Mouse (Mus musculus) left cerebral cortex, postnatal 4 days (tissue): ENCODE results near the gene Pik3cb. TPM values are rescaled to one million over a fixed set of nuclear protein-coding genes. Genes with fewer than 3 reads are reported as not detected.
A peak's percentile ranks its signal among the peaks of the same experiment; 100 is the strongest.

Source experiments
- DNase-seq: peaks from one replicate; pipeline ENCODE4 v3.0.0-alpha.2; 2022
- intact Hi-C: fragments of 180-260 bp; cut with DNase I; formaldehyde crosslinking; loops from one replicate; pipeline ENCODE4 v1.15.1; 2025
- total RNA-seq, 2 experiments: library from RNA; stranded (reverse); gene quantifications; 2 replicates each; pipeline ENCODE4 v1.2.3; 2021

Pik3cb gene
- total RNA-seq, 2 experiments from 2014 or later = 16.8 to 18.5 TPM

DNA sequence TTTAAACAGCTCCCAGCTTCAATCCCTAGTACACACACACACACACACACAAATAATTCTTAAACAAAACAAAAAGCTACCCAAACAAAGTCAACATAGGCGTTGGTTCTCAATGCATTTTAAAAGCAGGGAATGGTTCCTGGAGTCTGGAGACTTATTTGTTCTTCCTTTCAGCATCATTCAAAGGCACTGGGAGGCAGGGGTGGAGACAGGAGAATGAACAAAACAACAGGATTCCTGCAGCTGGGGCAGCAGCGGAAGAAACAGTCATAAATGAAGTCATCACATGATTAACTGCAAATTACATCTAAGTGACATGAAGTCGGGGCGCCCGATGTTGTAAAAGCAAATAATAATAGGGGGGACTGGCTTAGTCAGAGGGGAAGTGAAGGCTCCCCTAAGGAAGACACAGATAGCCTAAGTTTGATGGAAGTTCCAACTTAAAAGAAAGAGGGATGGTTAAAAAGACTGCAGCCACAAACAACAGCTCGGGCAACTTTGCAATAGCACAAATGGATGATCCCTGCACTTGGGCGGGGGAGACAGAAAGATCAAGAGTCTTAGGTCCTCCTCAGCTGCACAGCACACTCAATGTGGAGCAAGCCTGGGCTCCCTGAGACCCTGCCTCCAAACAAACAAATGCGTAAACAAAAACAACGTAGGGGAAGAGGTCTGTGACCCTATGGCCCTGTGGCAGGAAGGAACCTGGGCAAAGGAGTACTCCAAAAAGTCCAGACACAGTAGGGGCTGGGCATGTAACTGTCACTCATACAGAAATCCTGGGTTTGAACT, 12.5 kb upstream of the Pik3cb start:
- no peak for DNase-seq
- intact Hi-C loops = no loop called here

DNA sequence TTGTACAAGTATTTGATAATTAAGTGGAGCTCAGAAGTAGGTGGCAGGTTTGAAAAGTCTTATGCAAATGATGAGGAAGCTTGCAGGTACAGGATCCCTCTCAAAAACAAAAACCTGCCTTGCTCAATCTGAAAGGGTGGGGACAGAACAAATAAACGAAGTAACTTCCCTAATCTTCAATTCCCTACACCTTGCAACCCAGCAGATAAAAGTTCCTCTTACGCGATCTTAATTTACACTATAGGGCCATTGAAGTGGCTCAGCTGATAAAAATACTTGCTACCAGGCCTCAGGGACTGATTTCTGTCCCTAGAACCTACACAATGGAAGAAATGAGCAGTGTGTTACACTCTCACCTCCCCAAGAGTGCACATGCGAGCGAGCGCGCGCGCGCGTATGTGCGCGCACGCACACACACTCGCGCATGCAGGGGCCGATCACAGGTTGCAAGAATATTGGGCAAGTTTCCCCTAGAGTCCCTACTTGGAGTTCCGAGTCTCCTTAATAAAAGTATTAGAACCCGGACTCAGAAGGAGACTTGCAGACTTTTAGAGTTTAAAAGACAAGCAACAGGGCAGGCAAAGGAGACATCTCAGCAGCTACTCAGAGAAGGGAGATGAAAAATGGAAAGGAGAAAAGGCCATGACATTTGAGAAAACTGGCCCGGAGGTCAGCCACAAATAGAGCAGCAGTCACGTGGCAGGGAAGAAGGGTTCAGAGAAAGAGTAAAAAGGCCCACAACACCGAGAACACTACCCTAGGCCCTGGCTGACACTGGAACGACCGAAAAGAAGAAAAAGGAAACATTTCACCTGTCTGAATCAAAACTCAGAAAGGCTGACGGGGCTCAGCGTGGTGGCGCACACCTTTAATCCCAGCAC, 6.7 kb upstream of the Pik3cb start:
- DNase-seq = no peak
- intact Hi-C loops = no loop called here

DNA sequence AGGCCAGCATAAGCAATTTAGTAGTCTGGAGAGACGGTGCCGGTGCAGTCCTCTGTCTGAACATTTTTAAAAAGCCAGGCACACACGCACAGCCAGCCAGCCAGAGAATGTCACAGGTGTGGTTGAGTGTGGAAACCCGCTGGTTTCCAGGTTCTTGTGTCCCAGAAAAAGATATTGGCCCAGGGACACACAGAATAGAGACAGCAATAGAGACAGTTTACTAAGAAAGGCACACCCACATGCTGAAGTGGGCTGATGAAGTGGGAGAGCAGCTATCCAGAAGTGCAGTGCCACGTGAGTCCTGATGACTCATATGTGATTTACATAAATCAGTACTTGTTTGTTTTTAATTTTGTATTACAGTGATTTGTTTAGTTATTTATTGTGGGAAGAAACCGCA, 5.3 kb upstream of the Pik3cb start:
- no peak for DNase-seq

DNA sequence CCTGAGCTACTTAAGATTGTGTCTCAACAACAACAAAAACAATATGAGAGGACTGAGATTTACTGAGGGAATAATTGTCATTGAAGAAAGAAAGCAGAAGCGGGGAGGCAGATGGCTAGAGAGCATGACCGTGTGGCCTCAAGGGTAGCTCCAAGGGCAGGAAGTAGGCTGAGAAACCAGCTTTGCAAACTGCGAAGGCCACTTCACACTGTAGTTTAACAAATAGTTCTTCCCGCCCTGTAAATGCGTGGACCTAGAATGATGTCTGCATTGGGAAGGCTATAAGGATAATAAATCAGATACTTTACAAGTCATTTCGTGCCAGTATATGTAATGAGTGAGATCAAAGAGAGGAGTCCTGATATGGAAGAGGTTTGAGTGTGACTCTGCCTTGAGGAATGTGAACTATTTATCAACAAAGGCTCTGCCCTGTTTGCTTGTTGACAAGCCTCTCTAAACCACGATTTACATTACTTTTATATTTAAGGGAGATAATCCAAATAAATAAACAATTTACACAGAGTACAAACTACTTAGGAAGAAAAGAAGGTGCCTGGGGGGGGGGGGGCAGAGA, 4.1 kb upstream of the Pik3cb start:
- intact Hi-C loops = loop anchor here (5.0 kb wide), 1 partner anchor 98 kb away; the partner anchor contains the start of gene Cep70
- no peak for DNase-seq

More for the DNA sequence above, 5.3 kb upstream of the Pik3cb start:
- intact Hi-C loops = no loop called here

DNA sequence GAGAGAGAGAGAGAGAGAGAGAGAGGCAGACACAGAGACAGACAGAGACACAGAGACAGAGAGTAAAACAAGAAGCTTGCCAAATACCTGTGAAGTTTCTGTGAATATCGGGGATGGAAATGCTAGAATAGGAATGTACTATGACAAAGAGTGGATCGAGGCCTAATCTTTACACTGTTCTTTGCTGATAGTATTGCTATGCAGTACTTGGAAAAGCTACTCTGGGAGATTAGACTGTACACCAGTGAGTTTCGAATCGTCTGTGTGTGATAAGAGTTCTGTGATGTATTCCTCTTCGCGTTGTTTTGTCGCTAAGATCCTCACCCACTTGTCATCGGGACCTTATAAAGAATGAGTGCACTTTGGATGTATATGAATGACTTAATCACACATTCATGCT, 1.2 kb upstream of the Pik3cb start:
- DNase-seq = no peak
- intact Hi-C loops = loop anchor here (5.0 kb wide), 1 partner anchor 101 kb away; the partner anchor contains the start of gene Cep70

DNA sequence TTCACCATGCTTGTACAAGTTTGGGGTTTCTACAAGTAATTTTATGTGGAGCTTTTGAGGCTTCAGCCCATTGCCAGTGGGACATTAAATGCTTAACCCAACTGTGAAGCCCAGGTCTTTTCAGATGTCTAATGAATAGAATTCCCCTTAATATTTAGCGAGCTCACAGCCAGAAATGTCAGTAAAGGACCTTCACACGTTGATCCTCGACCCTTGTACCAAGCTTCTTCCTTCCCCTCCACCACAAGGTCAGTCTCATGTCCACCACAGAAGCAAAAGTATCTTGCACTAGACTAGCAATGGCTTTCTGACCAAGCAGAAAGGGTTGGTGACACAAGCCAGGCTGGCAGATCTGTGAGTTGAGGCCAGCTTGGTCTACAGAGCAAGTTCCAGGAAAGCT, 750 bp upstream of the Pik3cb start:
- intact Hi-C loops = loop anchor here (5.0 kb wide), 1 partner anchor 101 kb away; the partner anchor contains the start of gene Cep70

DNA sequence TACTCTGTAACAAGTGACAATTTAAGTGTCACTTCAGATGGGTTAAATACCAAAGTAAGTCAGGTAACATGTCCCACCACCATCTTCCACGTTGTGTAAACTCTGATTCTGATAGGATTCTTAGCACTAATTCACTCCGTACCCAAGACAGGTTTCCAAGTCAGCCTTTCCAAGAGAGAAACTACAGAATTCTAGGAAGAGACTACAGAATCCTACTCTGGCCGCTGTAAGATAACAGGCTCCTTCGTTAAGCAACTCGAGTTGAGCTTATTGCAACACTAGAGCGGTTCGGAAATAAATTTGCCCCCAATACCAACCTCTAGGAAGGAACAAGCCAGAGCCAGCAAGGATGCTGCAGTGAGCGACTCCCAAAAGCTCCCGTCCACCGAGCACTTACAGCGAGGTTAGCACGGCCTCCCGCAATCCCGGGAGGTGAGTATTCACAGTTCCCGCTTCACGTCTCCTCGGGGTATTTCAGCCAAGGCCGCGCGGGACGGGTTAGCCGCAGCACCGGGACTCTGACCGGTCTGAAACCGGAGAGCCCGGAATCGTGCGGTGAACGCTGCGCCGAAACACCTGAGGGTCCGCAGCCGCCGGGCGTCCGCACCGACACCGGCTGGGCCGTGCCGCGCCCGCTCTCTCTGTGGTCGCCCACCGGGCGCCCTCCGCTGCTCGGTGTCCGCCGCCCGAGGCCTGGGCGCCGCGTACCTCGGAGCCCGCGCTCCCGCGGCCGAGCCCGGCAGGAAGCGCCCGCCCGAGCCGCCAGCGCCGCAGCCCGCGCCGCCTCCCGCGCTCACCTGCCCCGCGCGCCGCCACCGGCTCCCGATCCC, 1.0 kb downstream of the Pik3cb start:
- intact Hi-C loops = loop anchor here (5.0 kb wide), 1 partner anchor 103 kb away; the partner anchor contains the start of gene Cep70
- peak; percentile 24 for DNase-seq

More for the DNA sequence above, 750 bp upstream of the Pik3cb start:
- no peak for DNase-seq

DNA sequence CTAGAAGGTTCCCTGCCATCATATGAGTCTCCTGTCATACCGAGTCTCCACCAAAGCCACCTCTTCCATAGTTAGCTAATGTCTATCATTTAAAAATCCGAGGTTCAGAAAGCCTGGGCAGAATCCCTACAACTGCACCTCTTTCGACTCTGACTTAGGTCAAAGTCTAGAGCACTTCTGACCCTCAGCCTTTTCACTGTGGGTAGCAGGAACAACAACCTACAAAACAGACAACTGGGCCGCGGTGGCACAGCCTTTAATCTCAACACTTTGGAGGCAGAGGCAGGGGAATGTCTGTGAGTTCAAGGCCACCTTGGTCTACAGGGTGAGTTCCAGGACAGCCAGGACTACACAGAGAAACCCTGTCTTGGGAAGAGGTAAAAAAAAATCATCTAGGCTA, 3.1 kb downstream of the Pik3cb start:
- intact Hi-C loops = no loop called here
- no peak for DNase-seq

DNA sequence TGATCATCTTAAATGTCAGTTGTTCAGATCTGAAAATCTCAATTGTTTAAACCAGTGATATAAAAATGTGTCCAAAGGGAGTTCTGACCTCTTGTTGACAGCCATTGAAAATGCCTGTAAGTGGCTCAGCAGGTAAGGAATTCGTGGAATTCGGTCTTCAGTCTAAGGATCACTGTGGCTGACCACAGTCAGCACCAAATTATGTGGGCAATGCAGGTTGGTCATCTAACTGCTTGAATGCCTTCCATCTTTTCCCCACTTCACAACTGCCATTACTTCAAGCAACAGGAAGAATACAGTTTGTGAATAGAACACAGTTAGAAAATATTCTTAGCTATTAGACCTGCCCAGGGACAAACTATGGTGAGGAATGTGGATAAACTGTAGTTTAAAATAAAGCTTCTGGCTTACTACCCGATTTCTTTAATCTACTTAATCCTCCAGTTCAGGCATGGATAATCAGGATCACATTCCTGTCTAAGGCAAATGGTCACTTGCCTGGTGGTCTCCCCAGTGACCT, 8.4 kb downstream of the Pik3cb start:
- intact Hi-C loops = no loop called here
- no peak for DNase-seq

DNA sequence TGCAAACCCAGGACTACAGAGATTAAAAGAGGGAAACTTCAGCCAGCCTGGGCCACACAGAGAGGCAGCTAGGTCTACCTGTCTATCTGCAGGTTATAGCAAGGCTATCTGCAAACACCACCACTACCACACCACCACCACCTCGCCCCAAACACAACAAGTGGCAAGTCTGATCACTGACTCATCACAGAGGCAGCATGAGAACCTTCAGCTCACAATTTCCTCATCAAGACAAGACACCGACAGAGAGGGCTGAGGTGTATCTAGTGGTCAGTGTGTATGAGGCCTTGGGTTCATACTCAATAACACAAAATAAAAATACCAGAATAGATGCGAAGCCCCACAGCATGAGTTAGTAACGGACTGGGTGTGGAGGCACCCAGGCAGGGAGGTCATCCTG, 9.3 kb downstream of the Pik3cb start:
- intact Hi-C loops = no loop called here

DNA sequence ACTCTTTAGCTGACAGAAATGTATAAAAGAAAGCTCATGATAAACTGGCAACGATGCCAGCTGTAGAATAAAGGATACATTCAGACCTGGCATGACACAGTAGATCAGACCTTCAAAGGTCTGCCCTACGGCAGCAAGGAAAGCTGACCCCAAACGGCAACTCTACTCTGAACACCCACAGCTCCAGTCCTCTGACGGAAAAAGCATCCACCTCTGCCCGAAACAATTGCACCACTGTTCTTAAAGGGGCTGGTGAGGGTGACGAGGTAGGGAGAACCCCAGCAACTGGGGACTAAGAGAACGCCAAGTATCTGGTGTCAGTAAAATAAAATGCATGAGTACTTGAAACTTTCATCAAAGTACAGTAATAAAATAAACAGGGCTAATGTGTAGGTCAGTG, 12.8 kb downstream of the Pik3cb start:
- intact Hi-C loops = no loop called here
- DNase-seq = no peak

More for the DNA sequence above, 9.3 kb downstream of the Pik3cb start:
- no peak for DNase-seq

DNA sequence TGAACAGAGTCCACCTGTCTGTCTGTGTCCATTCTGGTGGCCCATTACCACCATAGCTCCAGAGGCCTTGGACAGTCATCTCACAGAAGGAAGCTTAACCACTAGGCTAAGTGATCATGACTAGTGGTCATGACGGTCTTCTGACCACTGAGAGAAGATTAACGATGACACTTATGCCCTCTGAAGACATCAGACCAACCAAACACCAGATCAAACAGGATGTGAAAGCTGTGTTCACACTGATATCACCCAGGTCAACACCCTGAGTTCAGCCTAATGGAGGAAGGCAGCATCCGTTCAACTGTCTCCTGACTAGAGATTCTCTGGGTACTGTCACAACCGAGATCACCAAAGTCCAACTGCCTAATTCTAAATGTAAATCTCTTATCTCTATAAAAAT, 17.7 kb downstream of the Pik3cb start:
- intact Hi-C loops = no loop called here
- DNase-seq = no peak

DNA sequence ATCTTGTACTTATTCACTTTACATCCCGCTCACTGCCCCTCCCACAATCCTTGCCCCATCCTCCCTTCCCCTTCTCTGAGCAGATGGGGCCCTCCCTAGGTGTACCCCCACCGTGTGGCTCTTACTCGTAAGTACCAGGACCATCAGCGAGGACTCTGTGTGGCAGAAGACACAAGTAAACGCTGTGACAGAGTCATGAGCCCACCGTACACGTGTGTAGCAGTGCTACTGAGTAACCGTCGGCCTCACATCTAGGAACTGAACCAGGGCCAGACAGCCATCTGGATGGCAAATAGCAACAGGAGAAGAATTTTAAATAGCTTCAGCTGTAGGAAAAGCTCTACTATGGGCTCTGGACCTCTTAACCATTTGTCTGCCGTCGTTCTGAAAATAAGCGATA, 28.0 kb downstream of the Pik3cb start:
- intact Hi-C loops = no loop called here
- peak; percentile 52 for DNase-seq

DNA sequence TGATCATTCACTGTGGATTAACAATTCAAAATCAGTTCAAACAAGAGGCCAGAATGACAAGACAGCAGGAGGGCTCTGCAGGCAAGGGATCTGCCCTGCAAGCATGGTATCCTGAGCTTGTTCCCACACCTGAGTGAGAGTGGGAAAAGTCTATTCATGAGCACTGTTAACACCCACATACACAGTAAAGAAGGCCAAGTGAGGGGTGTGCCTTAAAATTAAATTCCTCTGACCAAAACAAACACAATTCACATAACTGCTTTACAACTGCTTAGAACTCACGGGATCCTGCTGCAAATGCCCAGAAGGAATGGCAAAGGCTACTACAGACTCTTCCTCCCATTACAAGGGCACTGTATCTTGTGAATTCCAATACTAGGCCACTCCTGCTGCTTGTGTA, 29.3 kb downstream of the Pik3cb start:
- no peak for DNase-seq
- intact Hi-C loops = no loop called here

DNA sequence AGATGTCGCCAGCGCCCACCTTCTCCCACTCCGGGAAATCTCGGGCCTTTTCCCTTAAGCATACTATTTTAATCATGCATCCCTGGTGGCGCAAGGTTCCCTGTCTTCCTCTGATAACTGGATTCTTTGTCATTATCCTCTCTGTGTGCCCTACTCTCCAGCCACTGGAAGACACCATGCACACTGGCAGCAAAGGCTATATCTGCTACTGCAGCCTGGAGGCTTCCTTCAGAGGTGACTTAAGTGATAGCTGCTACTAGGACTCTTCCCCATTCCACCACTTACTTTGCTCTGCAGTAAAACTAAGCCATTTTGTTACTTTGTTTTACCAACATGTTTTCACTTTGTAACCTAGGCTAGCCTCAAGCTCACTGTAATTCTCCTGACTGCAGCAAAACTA, 30.2 kb downstream of the Pik3cb start:
- intact Hi-C loops = no loop called here
- no peak for DNase-seq

DNA sequence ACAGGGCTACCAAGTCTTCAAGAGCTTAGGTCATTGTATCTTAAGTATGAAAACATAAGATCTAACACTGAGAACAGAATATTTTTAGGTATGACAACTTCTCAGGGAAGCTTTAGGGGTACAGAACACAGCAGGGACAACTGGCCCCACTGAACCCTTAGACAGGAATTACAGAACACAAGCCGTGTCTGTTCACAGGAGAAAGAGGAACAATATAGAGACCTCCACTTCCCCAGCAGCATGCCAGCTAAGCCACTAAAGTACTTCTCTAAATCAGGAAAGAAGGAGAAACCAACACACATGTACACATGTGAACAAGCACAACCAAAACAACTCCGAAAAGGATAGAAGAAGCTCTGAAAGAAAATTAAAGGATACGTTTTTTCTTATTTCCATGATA, 30.8 kb downstream of the Pik3cb start:
- intact Hi-C loops = no loop called here
- no peak for DNase-seq

DNA sequence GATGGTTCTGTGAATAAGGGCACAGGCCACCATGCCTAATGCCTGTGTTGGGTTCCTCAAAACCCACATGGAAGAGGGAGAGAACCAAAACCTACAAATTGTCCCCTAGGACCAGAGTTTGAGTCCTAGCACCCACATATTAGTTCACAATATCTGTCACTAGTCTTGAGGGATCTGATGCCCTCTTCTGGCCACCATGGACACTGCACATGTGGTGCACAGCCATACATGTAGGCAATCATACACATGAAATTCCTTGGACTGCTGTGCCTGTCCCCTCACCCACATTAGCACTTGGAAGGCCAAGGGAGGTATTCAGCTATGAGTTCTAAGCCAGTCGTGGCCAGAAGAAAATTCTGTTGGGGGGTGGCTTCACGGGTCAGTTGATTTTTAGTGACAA, 36.0 kb downstream of the Pik3cb start:
- DNase-seq = no peak
- intact Hi-C loops = no loop called here

DNA sequence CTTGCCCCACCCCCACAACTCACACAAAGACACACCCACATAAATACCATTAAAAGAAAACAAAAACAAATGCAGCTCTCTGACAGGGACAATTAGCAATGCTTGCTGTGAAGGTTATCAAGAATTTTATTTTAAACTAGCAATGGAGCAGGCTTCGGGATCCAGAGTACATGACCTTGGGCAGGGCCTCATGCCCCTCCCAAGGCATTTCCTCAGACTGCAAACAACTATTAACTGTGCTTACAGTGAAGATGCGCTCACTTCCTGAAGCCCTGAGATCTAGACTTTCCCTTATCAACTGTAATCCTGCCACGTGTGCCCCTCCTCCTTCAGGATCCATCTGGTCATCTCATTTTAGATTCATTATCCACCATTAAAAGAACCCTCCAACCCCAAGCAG, 36.6 kb downstream of the Pik3cb start:
- intact Hi-C loops = no loop called here
- no peak for DNase-seq

DNA sequence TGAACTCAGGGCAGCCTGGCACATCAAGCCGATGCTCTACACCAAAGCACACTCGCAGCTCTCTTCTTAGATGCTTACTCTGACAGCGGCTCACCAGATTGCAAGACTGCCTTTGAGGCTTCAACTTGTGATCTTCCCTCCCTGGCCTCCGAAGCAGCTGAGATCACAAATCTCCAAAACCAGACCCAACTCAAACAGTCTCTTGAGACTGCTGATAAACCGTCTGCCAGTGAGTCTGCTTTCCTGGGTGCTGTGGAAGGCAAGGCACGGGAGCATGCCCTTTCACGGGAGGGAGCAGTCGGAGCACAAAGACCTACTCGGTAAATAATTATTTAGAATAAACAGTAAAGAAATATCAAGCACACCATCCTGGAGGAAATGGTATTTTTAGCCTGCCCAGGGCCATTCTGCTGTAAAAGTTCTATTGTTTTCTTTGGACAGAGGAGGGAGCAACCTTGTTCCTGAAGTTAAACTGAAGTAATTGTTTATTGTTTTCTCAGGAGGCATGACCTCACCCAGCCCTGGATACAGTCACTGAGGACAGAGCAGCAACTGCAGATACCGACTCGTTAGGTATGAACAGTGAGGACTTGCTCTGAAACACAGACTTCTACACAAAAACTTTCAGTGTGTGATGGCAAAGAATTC, 41.8 kb downstream of the Pik3cb start:
- intact Hi-C loops = no loop called here
- DNase-seq = no peak

DNA sequence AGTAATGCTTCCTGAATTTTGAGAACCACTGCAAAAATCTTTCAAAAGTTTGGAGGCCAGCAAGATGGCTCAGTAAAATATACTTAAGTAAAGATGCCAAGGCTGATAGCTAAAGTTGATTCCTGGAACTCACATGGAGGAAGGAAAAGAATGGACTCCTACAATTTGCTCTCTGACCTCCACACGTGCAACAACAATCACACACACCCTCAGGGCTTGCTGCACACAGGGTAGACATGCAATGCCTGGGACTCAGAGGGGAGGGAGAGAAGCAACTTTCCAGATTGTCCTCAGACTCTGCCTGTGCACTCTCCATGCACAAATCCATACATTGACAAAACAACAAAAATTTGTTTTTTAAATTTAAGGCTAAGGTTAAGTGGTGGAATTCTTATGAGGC, 42.8 kb downstream of the Pik3cb start:
- DNase-seq = no peak
- intact Hi-C loops = no loop called here
